Mouse (Mus musculus) left cerebral cortex, adult 11 months (tissue): ENCODE measurements around the gene Zfp82.

Experiments
- DNase-seq: peaks from one replicate; pipeline ENCODE4 v3.0.0; 2022; ENCODE audit warnings: low spot score

Gene Zfp82

DNA sequence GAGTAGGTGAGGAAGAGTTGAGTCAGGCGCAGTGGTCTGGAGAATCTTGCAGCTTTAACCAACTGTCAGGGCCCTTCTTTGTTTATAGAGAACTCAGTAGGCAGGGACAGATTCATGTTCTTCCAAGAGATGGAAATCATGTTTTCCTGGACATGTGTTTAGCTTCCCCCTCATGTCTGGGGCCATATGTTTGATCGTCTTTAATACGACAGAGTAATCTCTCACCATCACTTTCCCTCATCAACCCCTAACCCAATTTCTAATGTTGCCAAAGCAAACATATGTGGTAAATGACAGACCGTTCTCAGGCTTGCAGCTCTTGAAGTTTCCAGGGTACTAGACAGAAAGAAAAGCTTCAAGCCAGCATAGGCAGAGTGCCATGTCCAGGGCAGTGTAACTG, 24.6 kb downstream of the Zfp82 start:
- no peak for DNase-seq

DNA sequence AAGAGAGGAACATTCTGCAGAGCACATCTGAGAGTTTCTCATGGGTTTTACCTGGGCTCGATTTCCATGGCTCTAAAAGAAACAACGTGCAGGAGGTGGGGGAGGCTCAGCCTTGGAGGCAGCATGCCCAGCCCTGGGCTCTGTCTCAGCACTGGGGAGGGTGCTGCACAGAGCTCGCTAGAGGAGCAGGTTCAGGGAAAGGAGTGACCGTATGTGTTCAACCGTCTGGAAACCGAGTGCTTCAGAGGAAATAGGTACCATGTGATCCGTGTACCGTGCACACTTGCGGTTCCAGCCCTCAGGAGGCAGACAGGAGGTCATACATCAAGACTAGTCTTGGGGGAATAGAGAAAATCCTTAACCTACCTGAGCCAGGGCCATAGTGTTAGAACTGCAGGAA, 28.3 kb downstream of the Zfp82 start:
- DNase-seq = no peak

DNA sequence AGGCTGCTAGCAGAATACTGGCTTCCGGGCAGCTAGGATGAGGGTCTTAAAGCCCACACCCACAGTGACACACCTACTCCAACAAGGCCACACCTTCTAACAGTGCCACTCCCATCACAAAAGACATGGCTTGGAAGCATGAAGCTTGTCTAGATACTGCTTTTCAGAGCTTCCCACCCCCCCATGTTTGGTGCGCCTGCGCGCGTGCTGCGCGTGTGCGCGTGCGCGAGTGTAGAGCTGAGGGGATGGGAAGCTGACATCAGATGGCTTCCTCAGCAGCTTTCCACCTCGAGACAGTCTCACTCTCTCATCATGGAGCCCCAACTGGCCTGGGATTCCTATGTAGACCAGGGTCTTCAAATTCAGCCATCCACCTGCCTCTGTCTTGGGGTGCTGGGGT, 38.4 kb downstream of the Zfp82 start:
- no peak for DNase-seq

DNA sequence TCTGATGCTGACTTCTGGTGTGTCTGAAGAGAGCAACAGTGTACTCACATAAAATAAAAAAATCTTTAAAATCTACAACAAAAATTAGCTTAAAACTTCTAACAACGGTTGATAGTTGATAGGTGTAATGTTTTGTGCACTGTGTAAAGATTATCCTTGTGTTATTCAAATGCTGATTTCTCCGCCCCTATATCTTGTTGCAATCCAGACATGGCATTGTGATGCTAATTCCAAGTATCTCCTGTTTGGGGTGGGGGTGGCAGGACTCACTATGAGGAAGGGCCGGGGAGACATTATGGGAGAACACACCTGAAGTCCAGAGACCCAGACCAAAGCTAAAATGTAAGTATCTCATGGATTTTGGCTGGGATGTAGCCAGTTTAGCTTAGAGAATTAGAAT, 41.3 kb downstream of the Zfp82 start:
- DNase-seq = no peak

DNA sequence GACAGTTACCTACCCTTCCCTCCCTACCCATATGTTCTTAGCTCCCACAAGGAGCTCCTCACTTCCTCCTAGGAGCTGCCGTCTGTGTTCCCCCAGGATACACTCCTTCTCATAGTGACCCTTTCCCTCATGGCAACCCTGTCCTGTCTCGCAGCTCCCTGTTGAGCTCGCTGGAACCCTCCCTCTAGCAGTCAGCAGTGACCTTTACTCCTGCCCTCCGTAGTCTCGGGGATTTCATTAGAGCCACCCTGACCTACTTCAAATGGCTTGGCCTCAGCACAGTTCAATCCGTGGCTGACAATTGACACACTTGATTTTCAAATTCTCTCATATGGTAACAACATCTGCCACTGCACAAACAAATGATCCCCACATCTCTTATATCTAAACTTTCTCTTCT, 42.0 kb downstream of the Zfp82 start:
- no peak for DNase-seq

DNA sequence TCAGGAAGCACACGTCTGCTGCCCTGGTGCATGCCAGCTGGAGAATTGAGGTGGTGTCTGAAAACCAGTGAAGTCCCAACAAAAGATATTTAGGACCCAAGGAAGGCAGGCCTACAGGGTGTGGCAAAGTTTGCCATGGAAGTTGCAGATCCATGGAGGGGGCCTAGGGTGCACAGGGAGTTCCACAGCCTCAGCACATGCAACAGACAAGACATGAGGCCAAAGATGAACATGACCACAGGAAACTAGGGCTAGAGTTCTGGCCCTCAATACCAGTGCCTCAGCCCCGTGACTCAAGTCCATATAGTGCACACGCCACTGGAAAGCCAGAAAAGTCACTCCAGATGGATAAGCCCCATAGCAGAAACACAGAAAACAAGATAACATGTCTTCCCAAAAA, 44.1 kb downstream of the Zfp82 start:
- DNase-seq = no peak

DNA sequence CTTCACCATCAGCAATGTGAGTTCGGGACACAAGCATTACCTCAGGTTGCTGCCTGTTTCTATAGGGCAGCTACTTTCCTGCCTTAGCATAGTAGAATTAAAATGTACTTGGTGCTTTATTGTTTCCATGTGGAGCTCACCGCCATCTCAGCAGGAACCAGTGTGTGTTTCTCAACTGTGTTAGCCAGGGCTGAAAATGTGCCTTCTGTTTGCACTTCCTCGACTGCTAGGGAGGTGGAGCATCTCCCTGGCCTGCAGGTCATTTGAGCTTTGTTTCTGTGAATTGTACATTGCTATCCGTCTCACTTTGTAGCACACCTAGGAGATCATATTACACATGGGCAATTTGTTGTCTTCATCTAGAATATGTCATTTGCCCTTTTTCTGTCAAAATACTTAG, 45.4 kb downstream of the Zfp82 start:
- no peak for DNase-seq

DNA sequence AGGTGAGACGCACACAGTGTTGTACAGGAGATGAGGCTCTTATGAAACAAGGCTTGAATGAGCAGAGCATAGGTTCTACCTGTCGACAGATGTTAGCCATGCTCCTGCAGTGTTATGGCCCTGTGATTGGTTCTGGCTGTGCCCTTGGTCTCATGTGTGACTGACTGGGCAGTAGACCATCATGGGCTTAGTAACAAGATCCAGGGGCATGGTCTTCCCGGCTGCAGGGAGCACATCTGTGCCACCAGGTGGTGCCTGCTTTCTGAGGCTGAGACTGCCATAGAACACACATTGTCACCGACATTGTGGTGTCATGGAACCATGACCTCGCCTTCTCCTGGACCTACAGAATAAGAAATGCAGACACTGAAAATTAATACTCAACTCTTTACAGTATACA, 47.3 kb downstream of the Zfp82 start:
- no peak for DNase-seq

DNA sequence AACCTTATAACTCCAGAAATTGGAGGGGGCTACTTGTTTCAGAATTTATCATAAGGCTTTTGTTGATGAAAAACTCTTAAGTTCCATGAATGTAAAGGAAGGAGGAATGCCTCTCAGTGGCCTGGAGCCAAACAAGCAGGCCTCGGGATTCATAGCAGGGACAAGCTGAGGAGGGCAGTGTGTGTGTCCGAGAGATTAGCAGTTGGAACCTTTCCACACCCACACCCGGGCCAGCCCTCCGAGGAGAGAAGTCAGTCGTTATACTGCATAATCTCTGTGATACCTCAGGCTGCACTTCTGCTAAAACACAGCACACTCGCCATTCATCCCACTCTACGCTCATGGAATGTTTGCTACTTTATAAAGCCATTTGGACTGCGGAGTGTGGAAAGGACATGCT, 48.9 kb downstream of the Zfp82 start:
- DNase-seq = no peak

DNA sequence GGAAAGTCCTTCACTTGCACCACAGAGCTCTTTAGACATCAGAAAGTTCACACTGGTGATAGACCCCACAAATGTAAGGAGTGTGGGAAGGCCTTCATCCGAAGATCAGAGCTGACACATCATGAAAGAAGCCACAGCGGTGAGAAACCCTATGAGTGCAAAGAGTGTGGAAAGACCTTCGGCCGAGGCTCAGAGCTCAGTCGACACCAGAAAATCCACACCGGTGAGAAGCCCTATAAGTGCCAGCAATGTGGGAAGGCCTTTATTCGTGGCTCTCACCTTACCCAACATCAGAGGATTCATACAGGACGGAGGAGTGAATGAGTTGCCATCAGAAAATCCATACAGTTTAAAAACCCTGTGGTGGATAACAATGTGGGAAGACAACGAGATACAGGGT, 49.4 kb downstream of the Zfp82 start:
- DNase-seq = no peak

DNA sequence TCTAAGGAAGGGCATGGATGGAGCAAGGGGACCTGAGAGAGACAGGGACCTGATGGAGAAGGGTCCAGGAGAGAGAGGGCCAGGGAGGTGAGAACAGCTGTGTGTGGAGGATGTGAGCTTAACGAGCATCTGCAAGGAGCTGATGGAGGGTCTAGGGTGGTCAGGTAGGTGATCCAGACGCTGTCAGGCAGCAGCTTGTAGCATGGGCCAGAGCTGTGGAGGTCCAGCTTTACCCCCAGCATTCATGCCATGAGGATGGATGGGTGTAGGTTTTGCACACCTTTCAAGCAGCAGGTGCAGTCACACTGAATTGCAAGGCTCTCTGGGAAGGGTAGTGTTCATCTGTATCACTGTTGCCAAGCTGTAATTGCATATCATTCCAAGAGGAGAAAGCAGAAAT, 53.2 kb downstream of the Zfp82 start:
- no peak for DNase-seq

DNA sequence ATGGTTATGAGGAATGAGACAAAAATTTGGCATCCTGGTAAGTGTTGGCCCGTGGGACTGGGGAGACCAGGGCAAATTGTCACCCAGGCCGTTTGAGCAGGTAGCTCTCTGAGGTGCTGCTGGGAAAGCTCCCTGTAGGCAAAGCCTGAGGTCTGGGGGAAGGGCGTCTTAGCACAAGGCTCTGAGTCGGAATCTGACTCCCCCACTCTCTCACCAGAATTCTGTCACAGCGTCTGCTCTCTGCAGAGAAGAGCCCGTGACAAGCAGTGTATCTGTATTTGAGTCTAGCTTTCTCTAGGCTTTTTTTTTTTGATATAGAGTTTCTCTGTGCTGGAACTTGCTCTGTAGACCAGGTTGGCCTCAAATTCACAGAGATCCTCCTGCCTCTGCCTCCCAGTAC, 55.5 kb downstream of the Zfp82 start:
- DNase-seq = no peak

DNA sequence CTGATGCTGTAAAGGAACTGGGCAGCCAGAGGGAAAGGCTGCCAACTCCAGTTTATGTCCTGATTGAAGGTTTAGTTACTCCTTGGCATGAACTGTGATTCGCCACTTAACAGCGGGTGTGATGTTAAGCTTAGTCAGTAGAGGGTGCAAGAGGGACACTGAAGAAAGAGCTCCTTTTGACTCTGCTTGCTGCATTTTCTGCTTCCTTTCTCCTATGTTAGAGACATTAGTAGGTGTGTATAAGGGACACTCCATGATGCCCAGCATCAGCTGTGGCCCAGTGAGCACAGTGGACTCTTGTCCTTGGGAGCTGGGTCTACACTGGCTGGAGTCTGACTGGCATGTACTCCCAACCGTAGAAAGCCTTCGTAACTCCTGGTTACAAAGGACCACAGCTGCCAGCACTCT, 59.7 kb downstream of the Zfp82 start:
- peak; percentile 58 for DNase-seq

DNA sequence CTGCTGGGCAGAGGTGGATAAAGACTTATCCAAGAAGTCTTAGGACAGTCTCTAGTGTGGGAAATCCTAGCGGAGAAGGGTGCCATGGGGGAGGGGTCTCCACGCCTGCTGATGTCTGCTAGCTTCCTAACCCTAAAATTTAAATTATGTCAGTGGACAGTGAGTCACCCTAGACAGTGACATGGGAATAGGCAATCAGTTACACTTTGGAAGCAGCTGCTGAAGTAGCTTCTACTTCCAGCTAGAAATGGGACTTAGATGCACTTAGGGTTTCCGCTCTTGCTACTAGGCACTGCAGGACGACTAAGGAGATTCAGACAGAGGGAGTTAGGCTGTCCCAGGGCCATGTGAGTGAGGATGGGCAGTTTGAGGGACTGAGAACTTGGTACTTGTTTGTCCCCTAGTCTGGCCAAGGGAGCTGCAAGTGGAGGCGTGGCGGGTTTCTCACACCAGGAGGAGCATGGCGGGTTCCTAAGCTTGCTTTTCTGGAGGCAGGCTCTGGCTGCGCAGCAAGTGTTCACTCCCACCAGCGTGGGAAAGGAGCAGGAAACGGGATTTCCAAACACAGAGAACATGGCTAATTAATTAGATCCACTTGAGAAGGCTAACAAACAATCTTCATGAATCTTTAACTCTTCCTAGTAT, 62.0 kb downstream of the Zfp82 start:
- DNase-seq = no peak

DNA sequence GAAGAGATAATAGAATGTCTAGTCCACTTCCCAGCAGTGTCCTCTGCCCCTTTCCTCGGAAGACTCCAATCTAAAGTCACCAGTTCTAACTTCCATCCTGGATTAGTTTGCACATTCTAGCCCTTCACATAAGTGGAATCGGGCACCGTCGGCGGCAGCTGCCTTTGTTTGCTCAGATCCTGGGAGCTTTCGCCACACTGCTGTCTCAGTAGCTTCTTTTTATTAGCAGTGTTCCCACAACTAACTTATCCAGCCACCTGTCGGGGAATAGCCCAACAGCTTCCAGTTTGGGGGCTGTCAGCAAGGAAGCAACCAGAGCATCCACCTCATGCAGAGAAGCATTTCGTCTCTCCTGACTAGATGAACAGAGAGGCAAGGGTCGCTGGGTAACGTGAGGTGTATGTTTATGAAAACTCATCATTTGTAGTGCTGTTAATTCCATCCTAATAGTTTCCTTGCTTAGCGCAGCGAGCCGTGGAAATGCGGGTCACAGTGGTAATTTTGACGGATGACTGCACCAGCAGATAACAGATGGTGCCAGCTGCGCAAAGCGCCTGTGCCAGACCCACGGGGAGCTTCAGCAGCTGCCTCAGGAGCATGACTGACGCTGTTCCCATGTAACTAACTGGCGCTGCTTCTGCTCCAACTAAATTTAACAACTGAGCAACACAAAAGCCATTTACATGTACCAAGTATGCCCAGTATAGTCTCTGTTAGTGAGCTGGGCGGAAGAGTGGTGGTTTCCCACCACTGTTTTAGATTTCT, 63.2 kb downstream of the Zfp82 start:
- peak; percentile 40 for DNase-seq

DNA sequence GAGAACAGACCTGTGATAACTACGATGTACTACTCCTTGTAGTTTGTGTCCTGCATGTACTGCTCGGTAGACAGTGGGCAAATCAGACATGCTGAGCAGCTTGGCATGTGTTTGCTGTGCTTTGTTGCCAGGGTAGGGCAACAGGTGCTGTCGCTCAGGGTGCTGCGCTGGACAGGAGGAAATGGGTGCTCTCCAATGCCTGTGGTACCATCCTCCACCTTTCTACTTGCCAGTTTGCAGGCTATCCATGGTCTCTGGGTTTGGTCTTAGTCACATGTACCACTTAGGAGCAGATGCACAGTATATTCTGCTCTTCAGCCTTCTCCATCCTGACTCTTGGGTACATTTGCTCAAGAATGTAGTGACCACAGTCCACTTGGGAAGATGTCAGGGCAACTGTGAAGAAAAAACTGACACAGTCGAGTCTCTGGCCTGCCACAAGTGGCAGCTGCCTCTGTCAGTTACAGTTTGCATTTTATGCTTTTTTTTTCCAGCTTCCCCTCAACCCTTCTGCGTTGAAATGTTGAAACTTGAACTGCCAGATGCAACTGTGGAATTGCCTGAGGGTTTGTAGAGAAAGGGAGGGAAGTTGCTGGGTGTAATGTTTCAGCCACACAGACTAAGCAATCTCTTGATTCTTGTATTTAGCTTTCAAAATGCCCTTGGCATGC, 64.5 kb downstream of the Zfp82 start:
- DNase-seq = no peak

DNA sequence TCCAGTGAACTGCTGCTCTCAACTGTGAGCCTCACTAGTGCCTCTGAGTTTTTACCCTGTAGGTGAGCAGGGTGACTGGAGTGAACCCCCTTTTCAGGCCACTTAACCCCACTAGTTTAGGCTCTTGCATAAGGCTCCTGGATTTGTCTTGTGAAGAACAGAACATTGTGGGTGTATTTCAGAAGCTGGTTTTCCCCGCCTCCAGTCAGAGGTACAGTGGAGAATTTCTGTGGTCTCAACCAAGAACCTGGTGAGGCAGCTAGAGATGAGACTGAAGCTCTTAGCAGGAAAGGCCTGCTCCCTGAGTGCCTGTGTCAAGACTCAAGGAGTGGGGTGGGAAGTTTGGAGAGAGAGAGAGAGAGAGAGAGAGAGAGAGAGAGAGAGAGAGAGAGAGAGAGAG, 65.1 kb downstream of the Zfp82 start:
- DNase-seq = no peak
